Mouse (Mus musculus): ENCODE data around the gene 4933425L06Rik. TPM values are rescaled to one million over a fixed set of nuclear protein-coding genes. Genes with fewer than 3 reads are reported as not detected.

4933425L06Rik gene
- polyA plus RNA-seq, 1 experiment from 2014 or later: not detected

DNA sequence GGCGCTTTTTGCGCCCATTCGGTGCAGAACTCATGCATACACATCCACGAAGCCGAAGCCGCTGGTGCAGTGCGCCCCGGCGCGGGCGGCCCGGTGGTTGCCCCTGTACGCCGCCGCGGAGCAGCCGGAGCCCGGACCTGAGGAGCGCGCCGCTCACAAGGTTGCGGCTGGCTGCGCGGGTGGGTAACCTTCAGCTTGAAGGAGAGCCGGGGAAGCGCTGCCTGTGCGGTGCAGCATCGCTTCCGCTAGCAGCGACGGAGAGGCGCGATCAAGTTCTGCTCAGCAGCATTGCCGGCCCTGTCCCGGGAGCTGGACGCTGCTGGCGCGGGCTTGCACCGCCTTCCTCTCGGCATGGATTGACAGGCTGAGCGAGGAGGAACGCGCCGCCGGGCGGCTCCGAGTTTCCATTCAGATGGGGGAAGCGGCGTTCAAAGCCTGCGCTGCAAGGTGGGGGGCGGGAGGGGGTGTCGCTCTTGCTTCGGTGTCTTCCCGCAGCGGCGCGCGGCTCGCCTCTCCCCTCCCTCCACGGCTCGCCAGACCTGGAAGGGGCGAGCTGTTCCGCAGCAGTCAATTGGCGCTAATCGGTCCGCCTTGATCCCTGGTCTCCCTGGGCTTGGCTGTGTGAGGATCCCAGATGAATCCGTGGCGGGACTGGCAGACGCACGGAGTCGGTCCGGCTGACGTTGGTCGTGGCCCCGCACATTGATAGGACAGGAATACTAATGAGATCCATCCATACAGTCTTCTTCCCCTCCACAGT lies 27.6 kb upstream of the 4933425L06Rik start, which contains the start of gene Rgs7bp:
Rgs7bp (minus strand) TSS at position 750 of the 760 bp plus-strand sequence.
- Histone ChIP-seq H3K27ac (ENCODE audit: low read length) (no peak within 1 kb of the TSS; the same call in 1 of the 2 replicates), H3K9ac (replicated peaks; ENCODE audit: low read depth, low read length) (peak within 1 kb of the TSS; percentile 40; the same call in 1 of the 2 replicates), H3K9me3 (ENCODE audit: control insufficient read depth, low read depth, low read length) (no peaks in the 10 kb centered on the region), H3K36me3 (ENCODE audit: control insufficient read depth, insufficient read depth, low read length) (no peaks in the 10 kb centered on the region), H3K4me3 (ENCODE audit: low read depth, low read length) (peak within 1 kb of the TSS; percentile 57), H3K4me1 (ENCODE audit: control insufficient read depth, insufficient read depth, low read length) (no peaks in the 10 kb centered on the region), H3K27me3 (ENCODE audit: control insufficient read depth, insufficient read depth, low read length) (no peaks in the 10 kb centered on the region), H3K4me2 (replicated peaks; ENCODE audit: low read depth, low read length) (peak within 1 kb of the TSS; percentile 87)
- under 1% methylated on average over 67 of the region's 75 CpGs for WGBS
- ATAC-seq (ENCODE audit: insufficient number of reproducible peaks, insufficient read depth, low FRiP score, low read depth): peak; percentile 83

DNA sequence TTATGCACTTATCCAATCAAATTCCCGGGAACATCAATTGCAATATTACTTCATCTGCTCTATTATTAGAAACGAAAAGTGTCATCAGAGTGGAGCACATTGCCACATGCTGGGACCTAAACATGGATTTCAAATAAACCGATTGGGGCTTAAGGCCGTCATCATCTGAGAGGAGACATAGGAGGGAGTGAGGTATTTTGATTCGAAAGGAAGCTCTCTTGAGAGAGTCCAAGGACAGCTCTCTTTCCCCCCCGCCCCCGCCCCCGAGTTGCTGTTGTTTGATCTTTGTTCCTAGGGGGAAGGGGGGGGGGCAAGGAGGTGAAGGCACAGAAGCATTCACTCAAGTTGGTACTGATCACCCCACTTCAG lies 27.0 kb upstream of the 4933425L06Rik start:
- WGBS: under 1% methylated on average over 8 of the region's 8 CpGs

DNA sequence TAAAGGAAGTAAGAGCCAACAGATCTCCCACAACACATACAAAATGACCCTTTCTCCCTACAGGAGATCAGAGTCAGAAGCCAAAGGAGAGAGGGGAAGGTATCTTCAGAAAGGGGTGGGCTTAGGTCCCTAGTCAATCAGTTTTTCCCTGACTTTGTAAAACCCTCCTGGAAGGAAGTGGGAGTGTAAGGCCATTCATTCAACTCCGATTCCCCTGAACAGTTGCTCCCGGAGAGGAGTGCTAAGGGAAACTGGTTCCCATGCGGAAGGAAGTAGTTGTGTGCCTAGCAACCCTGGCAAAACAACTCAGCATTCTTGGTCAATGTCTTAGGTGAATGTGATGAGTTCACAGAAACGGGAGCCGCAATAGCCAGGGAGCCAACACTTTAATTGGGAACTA lies 26.5 kb upstream of the 4933425L06Rik start:
- Histone ChIP-seq H3K4me2 (replicated peaks; ENCODE audit: low read depth, low read length) (peak overlapping the region; percentile 87), H3K4me3 (ENCODE audit: low read depth, low read length) (0 out of 2 replicates have a peak overlapping the region, but pooled peaks have one; percentile 57), H3K27me3 (ENCODE audit: control insufficient read depth, insufficient read depth, low read length) (no peaks in the 10 kb centered on the region), H3K27ac (ENCODE audit: low read length) (no peak overlapping the region), H3K36me3 (ENCODE audit: control insufficient read depth, insufficient read depth, low read length) (no peaks in the 10 kb centered on the region), H3K9ac (replicated peaks; ENCODE audit: low read depth, low read length) (no peak overlapping the region), H3K4me1 (ENCODE audit: control insufficient read depth, insufficient read depth, low read length) (no peaks in the 10 kb centered on the region), H3K9me3 (ENCODE audit: control insufficient read depth, low read depth, low read length) (no peaks in the 10 kb centered on the region)
- no peak for ATAC-seq (ENCODE audit: insufficient number of reproducible peaks, insufficient read depth, low FRiP score, low read depth)
- WGBS: 23% methylated on average over 5 of the region's 5 CpGs

More for the DNA sequence above, 27.0 kb upstream of the 4933425L06Rik start:
- no peaks in the 10 kb centered on the region for H3K4me1 ChIP-seq (ENCODE audit: control insufficient read depth, insufficient read depth, low read length)
- H3K4me2 ChIP-seq (replicated peaks; ENCODE audit: low read depth, low read length): peak overlapping the region; percentile 87
- no peaks in the 10 kb centered on the region for H3K27me3 ChIP-seq (ENCODE audit: control insufficient read depth, insufficient read depth, low read length)
- peak overlapping the region; percentile 57 for H3K4me3 ChIP-seq (ENCODE audit: low read depth, low read length)
- no peak overlapping the region for H3K9ac ChIP-seq (replicated peaks; ENCODE audit: low read depth, low read length)
- ATAC-seq (ENCODE audit: insufficient number of reproducible peaks, insufficient read depth, low FRiP score, low read depth): no peak
- H3K27ac ChIP-seq (ENCODE audit: low read length): no peak overlapping the region; the same call in 1 of the 2 replicates
- no peaks in the 10 kb centered on the region for H3K9me3 ChIP-seq (ENCODE audit: control insufficient read depth, low read depth, low read length)
- H3K36me3 ChIP-seq (ENCODE audit: control insufficient read depth, insufficient read depth, low read length): no peaks in the 10 kb centered on the region

DNA sequence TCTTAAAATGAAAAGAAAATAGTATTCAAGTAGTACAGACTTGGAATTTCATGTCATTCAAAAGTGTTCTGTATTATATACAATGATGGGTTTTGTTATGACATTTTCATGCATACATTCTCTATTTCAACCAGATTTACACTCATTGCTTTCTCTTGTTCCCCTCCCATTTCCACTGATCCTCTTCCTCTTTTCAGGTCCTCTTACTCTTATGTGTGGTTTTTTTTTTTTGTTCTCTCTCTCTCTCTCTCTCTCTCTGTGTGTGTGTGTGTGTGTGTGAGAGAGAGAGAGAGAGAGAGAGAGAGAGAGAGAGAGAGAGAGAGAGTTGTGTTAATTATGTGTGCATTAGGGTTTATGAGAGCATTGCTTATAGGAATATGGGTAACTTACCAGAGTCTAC lies 15.8 kb upstream of the 4933425L06Rik start:
- Histone ChIP-seq H3K9ac (replicated peaks; ENCODE audit: low read depth, low read length) (no peak overlapping the region), H3K4me3 (ENCODE audit: low read depth, low read length) (no peak overlapping the region), H3K36me3 (ENCODE audit: control insufficient read depth, insufficient read depth, low read length) (no peaks in the 10 kb centered on the region), H3K4me2 (replicated peaks; ENCODE audit: low read depth, low read length) (no peak overlapping the region), H3K9me3 (ENCODE audit: control insufficient read depth, low read depth, low read length) (no peaks in the 10 kb centered on the region), H3K27me3 (ENCODE audit: control insufficient read depth, insufficient read depth, low read length) (no peaks in the 10 kb centered on the region), H3K27ac (ENCODE audit: low read length) (no peak overlapping the region), H3K4me1 (ENCODE audit: control insufficient read depth, insufficient read depth, low read length) (no peaks in the 10 kb centered on the region)
- ATAC-seq (ENCODE audit: insufficient number of reproducible peaks, insufficient read depth, low FRiP score, low read depth): no peak

DNA sequence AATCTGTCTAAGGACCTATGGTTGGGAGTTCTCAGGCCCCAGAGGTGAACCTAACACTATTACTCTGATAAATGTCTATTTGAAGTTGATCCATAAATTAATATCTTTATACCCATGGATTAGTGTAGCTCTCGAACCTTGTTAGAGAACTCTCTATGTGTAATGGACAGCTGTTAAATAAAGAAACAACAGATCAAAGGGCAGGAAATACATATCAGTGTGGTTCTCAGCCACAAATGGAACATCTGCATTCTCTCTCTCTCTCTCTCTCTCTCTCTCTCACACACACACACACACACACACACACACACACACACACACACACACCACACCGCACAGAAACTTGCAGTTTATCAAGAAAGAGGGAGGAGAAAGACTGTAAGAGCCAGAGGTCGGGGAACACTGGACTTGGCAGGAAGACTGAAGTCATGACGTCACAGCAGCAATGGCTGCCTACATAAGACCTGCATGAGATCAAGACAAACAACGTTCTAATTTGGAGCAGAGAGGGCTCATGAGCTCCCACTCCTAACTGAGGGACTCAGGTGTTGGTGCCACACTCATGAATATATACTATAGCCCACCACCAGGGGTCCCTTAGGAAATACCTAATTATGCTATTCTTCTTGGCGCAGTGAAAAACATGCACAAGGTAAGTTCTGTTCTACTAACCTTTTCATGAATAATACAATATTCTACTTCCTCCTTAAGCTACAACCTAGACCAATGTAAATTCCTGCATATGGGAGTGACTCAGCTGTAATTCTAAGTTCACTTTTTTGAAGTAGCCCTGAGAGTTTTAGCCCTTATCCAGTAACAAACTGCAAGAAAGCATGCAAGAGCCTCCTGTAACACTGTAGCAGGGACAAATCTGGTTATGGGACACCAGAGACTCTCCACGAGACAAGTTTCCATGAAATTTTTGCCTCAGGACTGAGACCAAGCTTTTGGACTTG lies 14.8 kb upstream of the 4933425L06Rik start:
- no peak for ATAC-seq (ENCODE audit: insufficient number of reproducible peaks, insufficient read depth, low FRiP score, low read depth)
- 63% methylated on average over 7 of the region's 7 CpGs for WGBS
- no peak overlapping the region for H3K4me3 ChIP-seq (ENCODE audit: low read depth, low read length)
- no peak overlapping the region for H3K4me2 ChIP-seq (replicated peaks; ENCODE audit: low read depth, low read length)
- H3K27me3 ChIP-seq (ENCODE audit: control insufficient read depth, insufficient read depth, low read length): no peaks in the 10 kb centered on the region
- no peaks in the 10 kb centered on the region for H3K36me3 ChIP-seq (ENCODE audit: control insufficient read depth, insufficient read depth, low read length)
- H3K9ac ChIP-seq (replicated peaks; ENCODE audit: low read depth, low read length): no peak overlapping the region
- no peak overlapping the region for H3K27ac ChIP-seq (ENCODE audit: low read length)
- no peaks in the 10 kb centered on the region for H3K9me3 ChIP-seq (ENCODE audit: control insufficient read depth, low read depth, low read length)
- no peaks in the 10 kb centered on the region for H3K4me1 ChIP-seq (ENCODE audit: control insufficient read depth, insufficient read depth, low read length)

DNA sequence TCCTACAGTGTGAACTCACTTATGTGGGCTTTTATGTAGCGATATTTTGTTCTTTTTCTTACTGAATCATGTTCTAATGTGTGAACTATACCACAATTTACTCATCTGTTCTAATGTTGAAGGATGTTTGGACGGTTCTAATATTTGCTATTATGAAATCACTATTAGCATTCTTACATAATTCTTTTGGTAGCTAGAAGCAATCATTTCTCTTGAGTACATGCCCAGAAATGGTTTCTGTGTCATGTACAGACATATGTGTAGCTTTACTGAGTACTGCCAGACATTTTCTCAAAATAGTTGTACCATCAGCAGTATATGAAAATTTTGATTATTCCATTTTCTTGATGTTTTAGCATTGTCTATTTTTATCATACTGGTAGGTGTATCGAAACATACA lies 7.4 kb downstream of the 4933425L06Rik start:
- Histone ChIP-seq H3K36me3 (ENCODE audit: control insufficient read depth, insufficient read depth, low read length) (no peaks in the 10 kb centered on the region), H3K4me2 (replicated peaks; ENCODE audit: low read depth, low read length) (no peak overlapping the region), H3K27ac (ENCODE audit: low read length) (no peak overlapping the region), H3K4me3 (ENCODE audit: low read depth, low read length) (no peak overlapping the region), H3K9ac (replicated peaks; ENCODE audit: low read depth, low read length) (no peak overlapping the region), H3K4me1 (ENCODE audit: control insufficient read depth, insufficient read depth, low read length) (no peaks in the 10 kb centered on the region), H3K27me3 (ENCODE audit: control insufficient read depth, insufficient read depth, low read length) (no peaks in the 10 kb centered on the region), H3K9me3 (ENCODE audit: control insufficient read depth, low read depth, low read length) (no peaks in the 10 kb centered on the region)
- 91% methylated on average over 3 of the region's 3 CpGs for WGBS
- ATAC-seq (ENCODE audit: insufficient number of reproducible peaks, insufficient read depth, low FRiP score, low read depth): no peak

DNA sequence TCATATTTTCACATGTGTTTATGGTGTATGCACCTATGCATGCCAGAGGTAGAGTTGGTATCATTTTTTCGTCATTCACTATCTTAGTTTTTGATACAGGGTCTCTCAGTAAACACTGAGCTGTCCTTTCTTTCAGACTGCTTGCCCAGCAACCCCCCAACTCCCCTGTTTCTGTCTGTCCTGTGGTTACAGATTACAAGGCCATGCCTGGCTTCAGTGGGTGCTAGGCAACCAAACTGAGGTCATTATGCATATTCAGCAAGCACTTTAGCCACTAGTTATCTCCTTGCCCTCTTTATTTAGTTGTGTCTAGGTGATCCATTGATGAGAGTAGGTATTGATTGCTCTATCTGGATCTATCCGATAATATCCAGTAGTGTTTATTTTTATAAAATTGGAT lies 14.4 kb downstream of the 4933425L06Rik start:
- H3K4me1 ChIP-seq (ENCODE audit: control insufficient read depth, insufficient read depth, low read length): no peaks in the 10 kb centered on the region
- no peak overlapping the region for H3K4me2 ChIP-seq (replicated peaks; ENCODE audit: low read depth, low read length)
- H3K9ac ChIP-seq (replicated peaks; ENCODE audit: low read depth, low read length): no peak overlapping the region
- H3K36me3 ChIP-seq (ENCODE audit: control insufficient read depth, insufficient read depth, low read length): no peaks in the 10 kb centered on the region
- no peak overlapping the region for H3K4me3 ChIP-seq (ENCODE audit: low read depth, low read length)
- H3K27me3 ChIP-seq (ENCODE audit: control insufficient read depth, insufficient read depth, low read length): no peaks in the 10 kb centered on the region
- H3K9me3 ChIP-seq (ENCODE audit: control insufficient read depth, low read depth, low read length): no peaks in the 10 kb centered on the region
- 61% methylated on average over 2 of the region's 2 CpGs for WGBS
- H3K27ac ChIP-seq (ENCODE audit: low read length): no peak overlapping the region
- ATAC-seq (ENCODE audit: insufficient number of reproducible peaks, insufficient read depth, low FRiP score, low read depth): no peak

DNA sequence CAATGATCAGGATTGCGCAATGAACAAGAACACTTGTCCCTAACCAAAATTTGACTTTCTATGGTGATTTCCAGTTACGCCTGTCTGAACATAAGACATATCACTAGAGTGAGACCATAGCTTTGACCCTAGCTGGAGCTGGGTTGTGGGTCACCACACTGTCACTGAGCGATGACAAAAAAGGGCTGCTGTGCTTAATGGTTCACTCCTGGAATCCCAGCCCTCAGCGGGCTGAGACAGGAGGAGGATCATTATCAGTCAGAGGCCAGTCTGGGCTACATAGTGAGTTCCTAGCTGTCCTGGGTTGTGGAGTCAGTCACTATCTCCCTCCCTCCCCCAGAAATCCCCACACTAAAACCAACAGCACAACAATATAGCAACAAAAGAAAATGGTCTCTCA lies 18.8 kb downstream of the 4933425L06Rik start:
- WGBS: 81% methylated on average over 4 of the region's 4 CpGs
- H3K9me3 ChIP-seq (ENCODE audit: control insufficient read depth, low read depth, low read length): no peaks in the 10 kb centered on the region
- H3K36me3 ChIP-seq (ENCODE audit: control insufficient read depth, insufficient read depth, low read length): no peaks in the 10 kb centered on the region
- no peak overlapping the region for H3K9ac ChIP-seq (replicated peaks; ENCODE audit: low read depth, low read length)
- H3K27ac ChIP-seq (ENCODE audit: low read length): no peak overlapping the region
- H3K4me3 ChIP-seq (ENCODE audit: low read depth, low read length): no peak overlapping the region
- no peaks in the 10 kb centered on the region for H3K4me1 ChIP-seq (ENCODE audit: control insufficient read depth, insufficient read depth, low read length)
- no peak for ATAC-seq (ENCODE audit: insufficient number of reproducible peaks, insufficient read depth, low FRiP score, low read depth)
- no peaks in the 10 kb centered on the region for H3K27me3 ChIP-seq (ENCODE audit: control insufficient read depth, insufficient read depth, low read length)
- H3K4me2 ChIP-seq (replicated peaks; ENCODE audit: low read depth, low read length): no peak overlapping the region
